Mouse (Mus musculus): ENCODE results near the gene Cwc15.
A peak's percentile ranks its signal among the peaks of the same experiment; 100 is the strongest.
"Not testable (repeated sequence)": the region's sequence is repeated elsewhere in the genome, so short reads cannot be mapped to it uniquely, and the experiment has no call there.

The Cwc15 gene

DNA sequence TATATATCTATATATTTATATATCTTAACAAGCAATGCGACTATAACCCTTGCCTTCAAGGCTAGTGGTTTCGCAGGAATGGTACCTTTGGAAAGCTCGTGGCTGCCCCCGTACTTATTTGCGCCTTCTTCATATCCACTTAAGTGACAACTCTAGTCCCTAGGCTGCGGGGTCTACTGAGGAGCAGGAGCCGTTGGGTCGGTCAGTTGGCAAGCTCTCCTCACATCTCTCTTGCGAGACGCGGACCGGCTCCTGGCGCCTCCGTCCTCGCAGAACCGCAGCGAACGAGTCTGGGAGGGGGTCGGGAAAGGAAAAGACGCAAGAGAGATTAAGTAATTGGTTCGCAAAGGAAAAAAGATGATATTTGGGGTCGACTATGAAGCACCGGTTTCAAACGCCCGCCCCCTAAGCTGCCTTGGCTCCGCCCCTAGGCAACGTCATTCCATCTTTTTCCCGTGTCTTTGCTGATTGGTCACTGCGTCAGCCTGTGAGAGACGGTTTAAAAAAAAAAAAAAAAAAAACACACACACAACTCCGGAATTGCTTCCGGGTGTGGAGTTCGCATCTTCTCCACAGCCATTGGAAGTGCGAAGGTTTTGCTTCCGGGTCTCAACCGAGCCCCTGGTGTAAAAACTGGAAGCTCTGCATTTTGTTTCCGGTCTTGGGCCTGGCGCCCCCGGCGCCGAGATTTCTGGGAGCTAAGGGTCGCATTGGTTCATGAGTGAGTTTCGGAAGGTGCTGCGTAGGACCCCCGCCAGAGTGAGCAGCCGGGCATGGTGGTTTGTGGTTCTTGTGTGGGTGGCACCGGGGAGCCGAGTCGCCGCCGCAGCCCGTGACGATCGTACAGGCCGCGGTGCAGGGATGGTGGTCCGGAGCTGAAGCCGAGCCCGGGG, at the start of gene Cwc15, which contains the start of gene Kdm4d:
TSS of gene Cwc15 (plus strand) at position 595 of the 893 bp plus-strand sequence.
TSS of gene Kdm4d (minus strand) at position 460 of the 893 bp plus-strand sequence.
- peak; percentile 100 for DNase-seq

DNA sequence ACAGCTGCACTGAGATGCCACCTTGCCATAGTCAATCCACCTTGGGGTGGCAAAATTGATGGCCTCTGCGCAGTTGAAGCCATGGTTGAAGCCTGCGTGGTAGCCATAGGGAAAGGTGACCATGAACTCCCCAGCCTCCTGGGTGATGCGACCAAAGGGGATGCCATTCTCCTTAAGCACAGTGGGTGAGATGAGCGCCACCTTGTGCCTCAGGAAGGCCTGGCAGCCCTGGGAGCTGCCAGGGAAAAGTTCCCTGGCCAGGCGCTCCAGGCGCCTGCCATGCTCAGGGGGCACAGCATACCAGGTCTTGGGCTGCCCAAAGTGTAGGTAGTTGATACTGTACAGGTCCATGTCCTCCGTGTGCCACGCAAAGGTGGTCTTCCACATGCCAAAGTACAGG, 49.3 kb upstream of the Cwc15 start:
- not testable (repeated sequence) for DNase-seq

DNA sequence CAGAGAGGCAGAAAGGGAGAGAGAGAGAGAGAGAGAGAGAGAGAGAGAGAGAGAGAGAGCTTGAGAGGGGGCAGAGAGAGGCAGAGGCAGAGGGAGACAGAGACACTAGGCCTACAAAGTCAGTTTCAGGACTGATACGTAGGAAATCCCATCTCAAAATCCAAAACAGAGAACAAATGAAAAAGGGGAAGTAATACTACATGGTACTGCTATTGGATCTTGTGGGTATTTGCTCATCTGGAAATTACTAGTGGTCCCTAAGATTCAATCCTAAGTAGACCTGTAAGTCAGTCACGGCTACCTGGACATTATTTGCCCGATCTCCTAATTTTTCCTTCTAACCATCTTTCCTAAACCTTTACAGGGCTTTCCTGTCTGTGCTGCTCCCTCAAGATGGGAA, 44.1 kb upstream of the Cwc15 start:
- DNase-seq, result no peak

DNA sequence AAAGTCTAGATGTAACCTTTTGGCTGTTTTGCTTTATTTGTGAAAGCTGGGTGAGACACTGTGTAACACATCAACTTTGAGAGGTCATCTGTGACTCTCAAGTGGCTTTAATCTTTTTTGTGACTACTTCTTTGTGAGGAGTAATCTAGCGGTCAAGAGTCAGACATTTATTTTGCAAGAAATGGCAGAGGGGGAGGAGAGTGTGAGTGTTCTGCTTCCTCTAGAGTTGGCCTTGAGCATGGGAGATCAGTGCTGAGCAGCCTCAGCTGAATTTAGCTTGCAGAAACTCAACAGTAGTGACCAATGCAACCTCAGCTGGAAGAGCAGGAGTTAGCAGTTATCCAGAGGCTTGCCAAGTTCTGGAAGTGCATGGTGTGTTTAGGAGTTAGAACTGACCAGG, 37.9 kb upstream of the Cwc15 start:
- not testable (repeated sequence) for DNase-seq

DNA sequence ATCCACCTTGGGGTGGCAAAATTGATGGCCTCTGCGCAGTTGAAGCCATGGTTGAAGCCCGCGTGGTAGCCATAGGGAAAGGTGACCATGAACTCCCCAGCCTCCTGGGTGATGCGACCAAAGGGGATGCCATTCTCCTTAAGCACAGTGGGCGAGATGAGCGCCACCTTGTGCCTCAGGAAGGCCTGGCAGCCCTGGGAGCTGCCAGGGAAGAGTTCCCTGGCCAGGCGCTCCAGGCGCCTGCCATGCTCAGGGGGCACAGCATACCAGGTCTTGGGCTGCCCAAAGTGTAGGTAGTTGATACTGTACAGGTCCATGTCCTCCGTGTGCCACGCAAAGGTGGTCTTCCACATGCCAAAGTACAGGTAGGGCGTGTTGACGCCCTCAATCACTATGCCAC, 36.7 kb upstream of the Cwc15 start:
- DNase-seq, result not testable (repeated sequence)

DNA sequence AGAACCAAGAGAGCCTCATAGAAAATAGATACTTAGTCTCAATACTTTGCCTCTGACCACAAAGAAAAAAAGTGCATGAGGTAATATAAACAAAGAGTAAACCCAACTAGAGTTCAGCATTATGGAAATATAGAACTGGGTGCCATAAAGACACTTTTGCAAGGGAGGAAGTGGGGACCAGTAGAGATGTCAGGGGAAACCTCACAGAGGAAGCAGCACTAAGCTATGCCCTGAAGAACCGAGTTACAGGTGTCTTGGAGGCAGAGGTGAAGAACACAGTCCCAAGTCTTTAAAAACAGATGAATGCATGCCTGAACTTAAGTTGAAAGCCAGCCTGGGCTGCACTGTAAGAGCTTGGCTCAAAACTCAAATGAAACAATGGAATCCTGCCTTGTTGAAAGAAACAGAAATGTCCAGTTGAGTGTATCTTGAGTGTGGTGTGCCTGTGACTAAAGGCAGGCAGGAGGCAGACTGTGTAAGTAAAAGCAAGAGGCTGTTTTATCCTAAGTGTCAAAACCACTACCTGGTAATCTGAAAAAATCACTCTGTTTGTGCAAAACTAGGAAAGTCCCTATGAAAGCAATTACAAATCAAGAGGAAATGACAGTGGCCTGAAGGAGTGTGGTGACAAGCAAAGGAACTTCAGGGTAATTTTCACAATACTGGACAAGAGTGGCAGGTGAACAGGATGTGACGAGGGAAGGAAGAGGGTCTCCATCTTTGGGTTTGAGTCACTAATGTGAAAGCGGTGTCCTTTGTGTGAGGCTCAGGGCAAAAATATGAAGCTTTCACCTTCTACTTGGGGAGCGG, 1.3 kb upstream of the Cwc15 start:
- no peak for DNase-seq

DNA sequence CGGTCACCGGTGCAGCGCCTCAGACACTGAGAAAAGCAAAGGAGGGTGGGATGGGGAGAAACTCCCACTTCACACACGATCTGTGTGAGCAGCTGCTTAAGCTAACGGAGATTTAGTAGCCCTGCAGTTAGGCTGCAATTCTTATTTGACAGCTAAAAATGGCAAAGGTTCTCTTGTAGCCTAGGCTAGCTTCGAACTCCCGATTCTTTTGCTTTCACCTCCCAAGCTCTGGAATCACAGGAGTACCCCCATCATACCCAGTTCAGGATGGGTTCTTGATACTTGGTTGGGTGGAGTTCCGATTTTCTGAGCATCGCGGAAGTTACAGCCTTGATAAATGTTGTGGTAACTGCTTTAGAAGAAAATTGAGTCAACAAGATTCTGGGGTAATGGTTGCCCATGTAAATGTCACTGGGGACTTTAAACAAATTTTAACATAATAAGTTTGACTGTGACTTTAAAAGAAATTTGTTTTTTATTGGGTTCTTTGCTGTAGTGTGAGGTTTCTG, 553 bp downstream of the Cwc15 start:
- DNase-seq, result no peak

DNA sequence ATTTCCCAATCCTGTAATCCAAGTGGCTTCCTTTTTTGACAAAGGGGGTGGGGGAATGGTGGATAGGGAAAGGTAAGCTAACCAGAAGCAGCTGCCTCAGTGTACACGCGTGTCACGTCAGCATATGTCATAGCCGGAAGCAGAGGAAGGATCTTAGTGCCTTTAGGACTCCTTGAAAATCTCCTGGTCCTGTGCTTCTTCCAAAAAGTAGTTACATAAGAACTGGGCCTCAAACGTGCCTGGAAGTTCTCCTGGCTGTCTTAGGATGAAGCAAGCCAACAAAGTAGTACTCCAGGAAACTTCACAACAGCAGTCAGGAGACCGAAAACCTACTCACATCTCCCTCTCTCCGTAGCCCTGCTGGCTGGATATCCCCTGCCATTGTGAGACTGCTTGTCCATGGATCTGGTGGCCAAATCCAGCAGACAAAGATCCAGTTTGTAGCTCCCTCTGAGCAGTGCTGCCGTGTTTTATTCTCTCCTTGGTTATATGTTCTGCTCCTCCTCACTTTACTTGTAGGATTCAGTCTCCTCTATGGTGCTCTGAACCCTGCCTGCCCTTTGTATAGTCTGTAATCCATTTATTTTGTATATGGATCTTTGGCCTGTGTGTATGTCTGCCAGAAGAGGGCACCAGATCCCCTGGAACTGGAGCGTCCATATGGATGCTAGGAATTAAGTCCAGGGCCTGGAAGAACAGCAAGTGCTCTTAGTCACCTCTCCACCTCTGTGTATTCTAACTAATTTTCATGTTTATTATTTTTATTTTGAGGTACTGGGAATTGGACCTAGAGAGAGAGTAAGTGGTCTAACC, 12.4 kb downstream of the Cwc15 start:
- DNase-seq, result peak; percentile 76

DNA sequence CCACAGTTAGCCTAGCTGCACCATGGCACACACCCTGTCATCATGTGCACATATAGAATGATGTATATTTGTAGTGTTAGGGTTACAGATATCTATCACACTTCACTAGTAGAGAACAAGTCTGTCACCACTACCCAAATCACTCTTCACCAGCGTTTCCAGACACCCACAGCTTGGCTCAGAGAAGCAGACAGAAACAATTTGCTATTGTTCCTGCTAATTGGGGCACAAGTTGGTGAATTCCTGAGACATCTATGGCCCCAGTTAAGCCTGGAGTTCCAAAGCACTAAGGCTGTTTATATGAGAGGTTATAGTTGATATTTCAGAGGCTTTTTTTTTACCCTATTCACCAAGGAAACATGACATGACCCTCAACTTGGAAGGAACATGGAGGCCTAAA, 16.9 kb downstream of the Cwc15 start:
- DNase-seq, result peak; percentile 77

DNA sequence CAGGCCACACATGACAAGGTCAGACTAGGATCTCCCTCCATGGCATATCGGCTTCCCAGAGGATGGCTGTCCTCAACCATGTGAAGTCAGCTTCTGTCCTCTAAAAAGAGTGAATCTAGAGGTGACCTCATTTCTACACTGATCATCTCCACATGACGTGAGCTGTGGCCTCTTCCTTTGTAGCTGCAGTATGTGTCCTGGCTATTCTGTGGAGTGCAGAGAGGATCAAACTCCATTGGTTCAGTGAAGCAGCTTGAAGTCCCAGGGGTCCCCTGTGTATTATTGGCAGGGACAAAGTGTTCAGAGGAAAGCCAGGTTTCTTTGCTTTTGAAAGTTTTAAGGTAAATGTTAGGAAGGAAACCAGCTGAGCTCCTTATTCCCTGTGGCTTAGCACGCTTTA, 17.7 kb downstream of the Cwc15 start:
- peak; percentile 21 for DNase-seq

DNA sequence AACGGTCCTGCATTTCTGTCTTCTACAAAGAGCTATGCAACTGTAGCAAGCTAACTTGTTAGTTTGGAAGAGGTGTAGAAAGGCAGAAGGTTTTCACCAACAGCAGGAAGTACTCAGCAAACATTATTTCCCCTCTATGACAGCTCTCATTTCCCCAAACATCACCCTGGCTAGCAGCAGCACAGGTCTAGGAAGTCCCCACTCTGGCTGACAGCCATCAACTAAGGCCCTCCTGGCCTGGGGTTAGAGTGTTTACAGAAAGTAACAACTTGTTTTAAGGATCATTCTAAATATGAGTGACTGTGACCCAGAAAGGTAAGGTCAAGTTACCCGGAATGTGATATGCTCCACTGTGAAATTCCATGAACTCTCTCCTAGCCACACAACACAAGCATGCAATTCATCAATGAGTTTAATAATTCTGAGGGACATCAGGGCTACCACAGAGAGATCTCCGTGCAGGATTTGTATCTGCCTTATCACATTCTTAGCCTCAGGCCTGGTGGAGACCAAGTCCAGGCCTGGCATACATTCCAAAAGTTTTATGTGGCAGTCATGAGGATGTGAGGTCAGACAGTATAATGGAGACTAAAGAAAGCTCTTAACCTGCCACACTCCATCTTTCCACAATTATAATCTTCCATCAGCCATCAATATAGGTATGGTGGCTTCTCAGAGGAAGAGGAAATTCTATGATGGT, 20.7 kb downstream of the Cwc15 start:
- no peak for DNase-seq

DNA sequence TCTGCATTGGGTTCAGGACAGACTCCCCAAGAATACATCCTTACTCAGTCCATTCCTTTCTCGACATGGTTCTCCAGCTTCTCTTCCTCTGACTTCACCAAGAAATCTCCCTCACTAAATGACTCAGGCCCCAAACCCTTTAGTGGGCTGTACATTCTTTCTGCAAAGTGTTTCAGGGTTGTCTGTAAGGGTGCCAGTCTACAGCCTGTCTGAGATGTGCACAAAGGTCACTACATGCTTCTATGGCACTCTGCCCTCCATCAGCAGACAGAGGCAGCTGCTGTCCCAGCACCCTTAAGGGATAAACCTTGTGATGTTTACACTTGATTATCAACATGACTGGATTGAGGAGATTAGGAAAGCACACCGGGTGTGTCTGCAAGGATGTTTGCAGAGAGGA, 21.3 kb downstream of the Cwc15 start:
- DNase-seq, result peak; percentile 19

DNA sequence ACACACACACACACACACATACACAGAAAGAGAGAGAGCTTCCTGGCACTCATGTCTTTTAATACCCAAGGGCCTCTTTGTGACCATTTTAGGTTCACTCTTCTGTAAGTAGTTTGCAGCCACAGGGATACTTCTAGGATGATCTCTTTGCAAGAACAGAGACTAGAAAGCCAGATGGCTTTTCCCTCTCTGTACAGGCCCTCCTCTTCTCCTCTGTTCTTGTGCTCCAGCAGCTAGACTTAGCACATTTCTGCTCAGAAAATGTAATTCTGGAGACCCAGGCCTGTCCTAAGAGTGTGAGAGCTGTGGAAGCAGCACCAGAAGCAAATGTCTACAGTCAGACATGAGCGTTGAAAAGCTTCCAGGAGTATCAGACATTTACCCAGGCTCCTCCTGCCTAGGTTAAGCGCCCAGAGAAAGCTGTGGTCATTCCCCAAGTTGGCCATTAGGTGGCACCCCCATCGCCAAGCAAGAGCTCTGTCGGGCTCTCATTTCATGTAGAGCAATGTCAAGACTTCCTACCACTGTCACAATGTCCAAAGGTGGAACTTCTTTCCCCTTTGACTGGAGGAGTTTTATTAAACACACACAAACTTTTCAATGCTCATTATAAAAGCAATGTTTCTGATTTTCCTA, 23.1 kb downstream of the Cwc15 start:
- peak; percentile 82 for DNase-seq

DNA sequence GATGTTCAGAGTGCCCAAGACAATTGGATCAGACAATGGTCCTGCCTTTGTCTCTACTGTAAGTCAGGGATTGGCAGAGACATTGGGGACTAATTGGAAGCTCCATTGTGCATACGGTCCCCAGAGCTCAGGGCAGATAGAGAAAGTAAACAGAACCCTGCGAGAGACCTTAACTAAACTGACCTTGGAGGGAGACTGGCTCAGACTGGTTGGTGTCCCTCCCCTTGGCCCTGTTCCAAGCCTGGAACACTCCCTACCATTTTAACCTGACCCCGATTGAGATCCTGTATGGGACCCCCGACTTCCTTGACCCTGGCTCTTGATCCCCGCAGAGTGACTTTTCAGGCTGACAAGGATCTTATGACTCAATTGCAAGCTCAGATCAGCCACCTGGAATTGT, 29.6 kb downstream of the Cwc15 start:
- DNase-seq, result no peak

DNA sequence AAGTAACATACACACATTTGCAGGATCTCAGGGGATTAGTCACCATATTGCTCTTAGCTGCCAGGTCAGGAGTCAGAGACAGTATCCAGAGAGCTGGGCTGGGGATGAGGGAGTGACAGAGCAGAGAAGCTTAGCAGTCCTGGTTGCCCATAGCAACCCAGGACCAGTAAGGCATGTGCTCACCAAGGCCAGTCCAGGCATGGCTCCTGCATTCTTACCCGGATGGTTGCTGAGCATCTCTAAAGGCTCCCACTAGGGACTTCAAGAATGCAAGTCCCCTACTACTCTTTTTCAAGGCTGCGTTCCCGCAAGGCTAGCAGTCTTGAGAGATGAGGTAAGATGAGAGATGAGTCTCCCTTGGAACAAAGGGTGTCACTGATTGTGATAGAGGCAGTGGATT, 31.9 kb downstream of the Cwc15 start:
- DNase-seq, result no peak

DNA sequence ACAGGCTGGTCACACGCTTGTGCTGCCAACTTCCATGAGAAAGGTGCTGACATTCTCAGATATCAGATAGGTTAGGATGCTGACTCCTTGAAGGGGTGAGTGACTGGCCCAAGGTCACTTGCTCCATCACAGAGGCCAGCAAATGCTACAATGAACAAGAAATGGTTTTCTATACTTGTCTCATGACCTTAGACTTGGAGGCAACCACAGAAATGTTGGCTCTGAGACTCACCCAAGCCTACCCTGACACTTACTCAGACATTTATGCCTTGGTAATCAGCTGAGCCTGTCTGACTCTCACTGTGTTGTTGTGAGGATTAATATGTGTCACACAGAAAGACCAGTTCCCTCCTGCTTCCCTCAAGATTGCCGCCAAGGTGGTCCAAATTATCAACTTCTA, 33.2 kb downstream of the Cwc15 start:
- DNase-seq, result no peak

DNA sequence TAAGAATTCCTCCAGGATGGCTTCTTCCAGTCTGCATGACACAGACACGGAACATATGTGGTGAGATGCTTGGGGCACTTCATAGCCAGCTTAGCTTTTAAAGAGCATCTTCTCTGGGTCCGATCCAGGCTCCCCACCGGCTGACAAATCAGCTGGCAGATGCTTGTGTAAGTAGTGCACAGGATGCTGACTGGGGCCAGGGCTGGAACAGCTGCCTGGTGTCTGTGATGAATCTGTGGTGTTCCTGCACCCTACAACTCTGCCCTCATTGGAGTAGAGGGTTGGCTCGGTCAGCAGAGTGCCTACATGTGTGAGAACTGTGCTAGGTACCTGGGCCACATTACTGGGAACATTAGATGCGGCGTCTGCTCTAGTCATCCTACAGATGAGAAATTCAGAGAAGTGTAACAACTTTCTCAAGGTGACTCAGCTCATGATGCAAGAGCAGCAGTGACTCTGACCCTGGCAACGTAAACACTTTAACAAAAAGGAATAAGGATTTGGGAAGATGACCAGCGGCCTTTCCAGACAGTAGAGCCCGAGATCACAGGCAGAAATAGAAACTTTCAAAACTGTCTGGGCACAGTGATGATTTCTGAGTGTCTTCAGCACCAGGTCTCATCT, 34.5 kb downstream of the Cwc15 start:
- no peak for DNase-seq

DNA sequence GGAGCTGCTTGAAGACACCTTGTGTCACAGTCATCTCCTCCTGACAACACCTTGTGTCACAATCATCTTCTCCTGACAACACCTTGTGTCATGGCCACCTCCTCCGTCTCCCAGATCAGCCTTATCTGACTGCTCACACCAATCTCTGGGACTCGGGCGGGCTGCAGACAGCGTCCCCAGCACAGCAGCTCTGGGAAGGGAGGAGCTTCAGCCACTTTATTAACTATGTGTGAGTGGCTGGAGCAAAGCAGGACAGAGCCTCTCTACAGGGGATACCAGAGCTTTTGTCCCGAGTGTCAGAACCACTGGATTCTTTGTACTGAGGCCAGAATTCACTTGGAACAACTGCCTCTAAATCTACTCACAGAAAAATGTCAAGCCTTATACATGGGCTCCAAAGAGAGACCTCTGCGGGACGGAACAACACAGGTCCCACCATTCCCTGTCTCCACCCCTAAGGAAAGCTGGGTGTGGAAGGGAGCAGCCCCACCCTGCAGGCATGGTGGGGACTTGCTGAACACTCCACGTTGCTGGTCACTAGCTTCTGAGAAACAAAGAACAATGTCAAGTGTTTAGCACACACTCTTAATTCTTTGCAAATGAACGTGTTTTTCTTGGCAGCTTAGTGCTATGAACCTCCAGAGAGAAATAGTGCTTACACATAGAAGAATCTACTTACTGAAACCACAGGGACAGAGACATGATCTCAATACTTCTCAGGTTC, 43.8 kb downstream of the Cwc15 start:
- no peak for DNase-seq

DNA sequence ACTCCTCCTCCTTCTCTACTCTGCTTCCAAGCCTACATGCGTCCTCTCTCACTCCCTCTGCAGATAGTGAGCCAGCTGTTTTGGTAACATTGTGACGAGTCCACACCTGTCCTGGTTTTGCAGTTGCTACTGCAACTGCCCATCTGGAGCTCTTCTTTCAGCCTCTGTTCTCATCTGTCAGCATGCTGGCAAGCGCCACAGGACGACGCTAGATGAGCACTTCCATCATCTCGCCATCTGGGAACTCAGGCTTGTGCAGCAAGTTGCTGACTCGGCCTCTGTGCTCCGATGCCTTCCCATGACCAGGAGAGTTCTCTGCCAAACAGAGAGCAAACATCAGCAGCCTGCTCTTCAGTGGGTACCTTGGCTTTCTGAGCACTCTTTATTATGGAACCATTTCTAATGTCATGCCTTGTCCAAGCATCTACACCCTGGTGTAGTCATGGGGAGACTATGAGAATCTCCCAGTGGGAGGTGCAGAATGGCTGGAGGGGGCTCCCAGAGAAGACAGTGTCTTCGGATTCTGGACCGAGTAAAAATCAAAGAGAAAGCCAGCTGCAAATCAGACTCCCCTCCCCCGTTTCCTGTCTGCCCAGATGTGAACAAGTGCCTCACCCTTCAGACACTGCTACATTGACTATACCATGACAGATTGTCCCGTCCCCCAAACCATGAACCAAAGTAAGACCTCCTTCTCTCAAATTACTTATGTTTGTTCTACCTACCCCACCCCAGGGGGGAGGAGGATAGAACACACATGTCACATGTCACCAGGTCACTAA, 47.4 kb downstream of the Cwc15 start:
- no peak for DNase-seq

DNA sequence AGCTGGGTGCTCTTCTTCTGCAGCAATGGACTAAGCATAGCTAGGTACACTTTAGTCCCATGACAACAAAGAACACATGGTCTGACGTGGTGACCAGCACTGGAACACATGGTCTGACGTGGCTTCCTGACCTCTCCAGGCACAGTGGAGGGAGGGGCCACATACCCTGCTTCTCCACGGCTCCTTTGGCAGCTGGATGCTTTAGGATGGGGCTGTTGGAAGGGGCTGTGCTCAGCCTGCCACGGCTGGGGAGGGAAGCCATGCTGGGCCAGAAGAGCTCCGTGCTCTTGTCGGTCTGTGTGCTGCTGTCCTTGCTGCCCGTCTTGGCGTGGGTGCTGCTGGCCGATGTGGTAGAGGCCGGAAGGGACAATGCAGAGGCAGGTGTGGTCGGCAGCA, 47.9 kb downstream of the Cwc15 start:
- DNase-seq, result no peak
